Mouse (Mus musculus) heart, adult 10 weeks (tissue): Measurements from ENCODE around the gene Gkn1. TPM values are rescaled to one million over a fixed set of nuclear protein-coding genes. Genes with fewer than 3 reads are reported as not detected.

Experiments
- polyA plus RNA-seq: library from polyadenylated mRNA; stranded (reverse); fragments of 350-450 nt; fragmentation: Illumina TruSeq; extraction: RNeasy Lipid Tissue Mini Kit (QIAGEN cat#74804); gene quantifications from one replicate; pipeline ENCODE4 v1.2.3, GENCODE M21; 2014; ENCODE audit warnings: low read depth, low replicate concordance

The Gkn1 gene
- polyA plus RNA-seq, result not detected

GRCm38 (mm10) chr6:87350829-87351228, at the start of gene Gkn1:
Gene Gkn1 (minus strand): TSS chr6:87350942.

DNA sequence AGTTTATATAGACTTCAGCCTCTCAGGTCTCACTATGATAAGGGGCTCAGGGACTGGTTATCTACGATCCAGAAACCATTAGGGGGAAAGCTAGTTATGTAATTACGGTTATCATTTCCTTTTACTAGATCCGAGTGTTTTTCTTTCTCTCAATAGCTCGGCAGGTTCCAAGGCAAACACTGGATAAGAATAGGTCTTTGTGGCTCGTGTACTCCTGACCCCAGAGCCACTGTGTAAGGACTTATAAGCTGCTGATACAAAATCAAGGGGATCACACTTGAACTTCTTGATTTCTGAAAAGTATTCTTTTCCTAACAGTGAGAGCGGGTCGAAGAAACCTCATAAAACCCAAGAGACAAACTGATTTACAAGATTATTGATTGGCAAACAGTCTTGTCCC, 38.1 kb upstream of the Gkn1 start, which contains the start of gene Gkn3:
Gene Gkn3, minus strand, starts transcription at position 59 of the 400 bp plus-strand sequence.

GRCm38 (mm10) chr6:87373057-87373456, 22.3 kb upstream of the Gkn1 start, which contains the start of gene Gkn2:
Gene Gkn2 (plus strand): TSS chr6:87373357.

GRCm38 (mm10) chr6:87335091-87335934, 15.4 kb downstream of the Gkn1 start, which contains the start of gene Antxr1:
Gene Antxr1 (minus strand): TSS chr6:87335821.

Other genes starting within 250 kb of the Gkn1 start
- gene D6Ertd527e, start 246.2 kb downstream of the Gkn1 start, polyA plus RNA-seq, result not detected
- gene Antxr1, start 15.1 kb downstream of the Gkn1 start, polyA plus RNA-seq, result 7.6 TPM
- not detected for gene Gkn2, start 22.4 kb upstream of the Gkn1 start, polyA plus RNA-seq
- 2.2 TPM for gene Gkn3, start 38.0 kb upstream of the Gkn1 start, polyA plus RNA-seq
- 99.1 TPM for gene Bmp10, start 78.1 kb upstream of the Gkn1 start, polyA plus RNA-seq
- 3.2 TPM for gene Arhgap25, start 182.3 kb upstream of the Gkn1 start, polyA plus RNA-seq
- 0.13 TPM for gene Prokr1, start 239.8 kb upstream of the Gkn1 start, polyA plus RNA-seq